Mouse (Mus musculus): ENCODE data around the gene Tarm1.

DNA sequence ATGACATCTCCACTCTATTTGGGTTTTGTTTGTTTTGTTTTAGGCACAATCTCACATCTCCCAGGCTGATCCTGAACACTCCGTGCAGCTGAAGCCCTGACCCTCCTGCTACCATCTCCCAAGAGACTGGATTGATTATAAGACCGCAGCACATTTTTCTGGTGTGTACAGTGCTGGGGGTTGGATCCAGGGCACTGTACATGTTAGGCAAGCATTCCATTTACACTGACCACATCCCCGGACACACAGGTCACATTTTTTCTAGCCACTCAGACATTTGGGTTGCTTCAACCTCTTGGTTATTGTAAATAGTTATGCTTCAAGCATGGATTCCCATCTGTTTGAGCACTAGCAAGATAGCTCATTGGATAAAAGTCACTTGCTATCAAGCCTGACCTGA lies 55.8 kb downstream of the Tarm1 start:
- no peak for TF ChIP-seq CTCF (conservative IDR thresholded peaks at IDR 0.05; ENCODE audit: insufficient read depth, insufficient read length, low read depth, low read length)
- no peak for TF ChIP-seq POLR2A (IDR thresholded peaks at IDR 0.05; ENCODE audit: low read depth, low read length)
